Mouse (Mus musculus) embryo, embryonic 11 days (tissue): ENCODE measurements around the gene Akr1b8.
"Not testable (repeated sequence)": the region's sequence is repeated elsewhere in the genome, so short reads cannot be mapped to it uniquely, and the experiment has no call there.

Source experiments
- DNase-seq: peaks from one replicate; pipeline ENCODE4 v3.0.0-alpha.2; 2015

The Akr1b8 gene

DNA sequence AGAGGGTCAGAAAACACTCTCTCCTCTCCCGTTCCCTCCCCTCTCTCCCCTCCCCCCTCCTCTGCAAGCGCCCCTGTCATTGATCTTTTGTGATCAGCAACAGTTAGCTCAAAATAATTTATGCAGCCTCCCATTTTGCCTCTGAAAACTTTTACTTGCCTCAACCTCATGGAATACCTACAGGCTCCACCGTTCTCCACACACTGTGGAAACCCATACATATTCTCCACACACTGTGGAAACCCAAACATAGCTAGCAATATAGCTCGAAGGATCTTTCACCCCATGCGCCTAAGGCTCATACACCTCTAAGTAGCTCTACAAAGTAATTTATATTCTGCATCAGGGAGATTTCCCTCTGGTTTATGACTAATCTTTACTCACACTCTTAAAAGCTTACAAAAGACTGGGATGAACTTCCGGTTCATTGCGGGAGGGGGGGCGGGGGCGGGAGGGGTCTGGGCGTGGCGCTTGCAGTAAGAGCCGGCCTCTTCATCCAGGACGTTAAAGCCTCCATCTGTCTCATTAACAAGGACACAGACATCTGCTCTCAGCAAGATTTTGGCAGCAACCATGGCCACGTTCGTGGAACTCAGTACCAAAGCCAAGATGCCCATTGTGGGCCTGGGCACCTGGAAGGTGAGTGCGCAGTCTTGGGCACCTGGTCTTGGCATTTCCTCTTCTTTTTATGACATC is at the start of gene Akr1b8:
Gene Akr1b8, plus strand, starts transcription at position 462 of the 696 bp plus-strand sequence.
- peak; percentile 40 for DNase-seq

DNA sequence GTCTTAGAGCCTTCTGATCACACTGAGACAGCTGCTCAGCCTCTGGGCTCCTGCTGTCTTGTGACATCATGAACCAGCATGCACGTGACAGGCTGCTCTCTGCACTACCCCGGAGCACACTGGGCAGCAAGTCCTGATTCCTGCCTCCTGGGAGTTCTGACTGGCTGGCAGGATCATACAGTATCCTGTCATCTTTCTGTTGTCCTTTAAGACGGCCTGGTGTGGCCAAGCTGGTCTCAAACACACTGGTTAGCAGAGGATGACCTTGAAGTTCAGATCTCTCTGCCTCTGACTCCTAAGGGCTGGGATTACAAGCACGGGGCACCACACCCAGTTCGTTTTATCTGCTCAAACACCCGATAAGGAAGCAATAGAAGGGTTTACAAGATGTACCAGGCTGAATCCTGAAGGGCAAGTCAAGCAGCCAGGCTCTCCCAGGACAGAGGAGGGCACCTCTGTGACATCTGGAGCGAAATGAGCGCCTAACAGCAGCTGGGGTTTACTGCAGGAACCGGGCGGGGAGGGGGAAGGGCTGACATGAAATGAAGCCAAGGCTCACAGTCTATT is 49.2 kb upstream of the Akr1b8 start:
- no peak for DNase-seq

DNA sequence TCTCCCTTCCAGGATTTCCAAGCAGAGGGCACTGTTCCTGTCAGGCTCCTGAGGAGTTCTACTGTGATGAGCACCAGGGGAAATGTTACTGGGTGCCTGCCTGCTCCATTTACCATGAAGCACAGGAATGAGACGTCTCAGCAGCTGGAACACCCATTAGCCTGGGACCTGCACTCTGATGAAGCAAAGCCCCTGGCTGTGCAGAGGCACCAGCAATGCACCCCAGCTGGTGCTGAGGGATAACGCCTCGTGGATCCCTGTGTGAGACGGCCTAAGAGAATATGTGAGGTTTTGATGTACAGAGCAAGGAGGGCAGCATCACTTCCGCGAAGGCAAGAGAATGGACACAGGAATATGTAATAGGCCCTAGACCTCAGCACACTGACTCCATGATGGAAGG is 47.1 kb upstream of the Akr1b8 start:
- DNase-seq, result no peak

DNA sequence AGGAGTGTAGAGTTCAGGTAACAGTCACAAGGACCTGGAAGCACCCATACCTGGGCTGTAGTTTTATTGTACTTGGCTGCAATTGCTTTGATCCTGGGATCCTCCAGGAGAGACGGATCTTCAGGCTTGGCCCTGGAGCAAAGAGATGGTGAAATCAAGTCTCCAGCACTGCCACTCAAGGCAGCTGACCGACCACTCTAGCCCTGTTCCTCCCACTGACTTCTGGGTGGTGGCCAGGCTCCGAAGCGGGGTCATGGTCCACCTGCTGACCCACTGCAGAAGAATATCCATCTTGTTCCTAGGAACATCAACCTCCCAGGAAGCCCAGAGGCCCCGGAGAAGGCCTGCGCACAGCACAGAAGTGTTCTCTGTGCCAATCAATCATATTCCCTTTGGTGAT is 44.4 kb upstream of the Akr1b8 start:
- no peak for DNase-seq

DNA sequence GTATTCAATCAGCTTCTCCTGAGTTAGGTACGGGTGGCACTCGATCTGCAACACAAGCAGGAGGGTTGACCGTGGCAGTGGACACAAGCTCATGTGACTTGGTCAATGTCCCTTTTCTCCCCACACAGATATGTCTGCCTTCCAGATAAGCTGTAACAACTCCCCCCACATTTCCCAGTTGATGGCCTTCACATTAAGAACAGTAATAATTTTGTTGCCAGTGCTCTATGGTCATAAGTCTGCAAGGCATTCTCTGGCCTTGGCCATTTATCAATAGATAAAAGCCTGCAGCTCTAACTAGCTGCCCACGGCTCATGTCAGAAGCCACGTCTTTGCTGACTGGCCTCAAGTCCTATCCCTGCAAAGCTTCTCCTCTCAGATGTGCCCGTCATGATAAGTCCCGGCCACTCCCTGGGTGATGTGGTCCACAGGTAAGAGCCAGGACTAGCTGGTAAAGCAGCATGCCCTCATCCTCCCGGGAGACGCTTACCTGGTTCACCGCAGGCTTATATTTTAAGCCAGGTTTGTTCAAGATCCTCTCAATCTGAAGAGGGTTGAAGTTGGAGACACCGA is 43.8 kb upstream of the Akr1b8 start:
- no peak for DNase-seq

DNA sequence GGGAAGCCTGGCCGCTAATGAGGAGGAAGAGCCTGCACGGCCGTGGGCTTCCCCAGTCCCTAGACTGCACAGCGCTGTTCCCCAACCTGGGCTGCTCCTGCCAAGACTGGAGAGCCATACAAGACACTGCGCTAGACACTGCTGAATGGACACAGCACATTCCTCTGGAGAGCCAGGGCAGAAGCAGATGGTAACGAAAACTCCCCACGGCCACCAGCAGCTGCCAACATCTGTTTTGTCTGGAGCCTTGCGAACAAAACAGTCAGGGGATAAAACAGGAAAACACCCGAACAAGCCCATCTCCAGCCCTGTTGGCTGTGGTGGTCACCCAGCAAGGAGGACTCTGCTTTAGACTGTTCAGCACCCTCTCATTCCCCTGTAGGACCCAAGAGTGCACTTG is 40.5 kb upstream of the Akr1b8 start:
- DNase-seq, result no peak

DNA sequence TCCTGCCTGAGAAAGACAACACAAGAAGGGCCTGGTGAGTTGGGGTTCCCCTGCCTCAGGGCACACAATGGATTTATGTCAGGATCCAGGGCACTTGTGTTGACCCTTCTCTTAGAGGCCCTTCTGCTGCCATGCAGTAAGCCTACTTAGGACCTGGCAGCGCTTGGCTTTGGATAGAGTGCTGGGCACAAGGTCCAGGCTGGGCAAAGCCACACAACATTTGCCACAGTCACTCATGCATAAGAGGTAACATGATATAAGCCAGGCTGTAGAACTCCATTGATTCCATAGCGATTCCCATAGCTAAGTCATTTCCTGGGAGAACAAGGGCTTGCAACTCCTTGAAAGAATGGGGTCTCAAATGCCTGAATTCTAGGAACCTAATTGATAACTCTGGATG is 40.0 kb upstream of the Akr1b8 start:
- DNase-seq, result no peak

DNA sequence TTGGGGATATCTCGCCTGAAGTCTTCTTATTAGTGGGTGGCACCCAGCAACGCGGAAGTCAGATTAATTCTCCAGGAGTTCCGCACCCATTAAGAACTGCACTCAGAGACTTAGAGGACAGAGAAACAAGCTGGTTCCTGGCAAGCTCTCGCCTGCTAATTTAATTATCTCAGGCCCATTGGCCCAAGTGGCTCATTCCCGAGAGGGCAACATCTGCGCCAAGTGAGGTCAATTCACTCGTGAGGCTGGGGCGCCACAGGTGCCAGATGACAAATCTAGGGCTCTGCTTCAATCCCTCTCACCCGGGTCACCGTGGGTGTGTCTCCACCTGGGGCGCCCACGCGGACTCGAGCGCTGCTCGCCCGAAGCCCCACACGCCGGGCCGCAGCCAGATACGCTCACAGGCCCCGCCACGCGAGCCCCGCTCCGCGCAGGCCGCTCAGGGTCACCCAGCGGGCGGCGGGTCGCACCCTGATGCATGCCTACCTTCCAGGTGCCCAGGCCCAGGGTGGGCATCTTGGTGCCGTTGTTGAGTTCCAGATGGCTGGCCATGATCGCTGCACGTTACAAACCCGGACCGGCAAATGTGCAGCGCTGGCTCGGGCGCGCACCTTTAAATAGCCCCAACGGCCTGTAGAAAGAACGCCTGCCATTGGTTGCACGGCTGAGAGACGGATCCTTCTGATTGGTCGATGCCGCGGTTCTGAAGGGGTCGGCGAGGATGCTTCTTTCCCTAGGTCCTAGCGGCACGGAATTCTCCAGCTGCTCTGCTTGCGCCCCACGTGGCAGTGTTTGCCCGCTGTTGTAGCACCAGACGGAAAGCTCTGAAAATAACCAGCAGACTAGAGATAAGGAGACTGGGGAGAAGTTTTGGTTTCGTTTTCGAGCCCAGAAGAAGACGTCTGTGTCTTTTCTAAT is 36.8 kb upstream of the Akr1b8 start, which contains the start of gene Akr1b3:
Gene Akr1b3, minus strand, starts transcription at position 625 of the 918 bp plus-strand sequence.
- peak; percentile 97 for DNase-seq

DNA sequence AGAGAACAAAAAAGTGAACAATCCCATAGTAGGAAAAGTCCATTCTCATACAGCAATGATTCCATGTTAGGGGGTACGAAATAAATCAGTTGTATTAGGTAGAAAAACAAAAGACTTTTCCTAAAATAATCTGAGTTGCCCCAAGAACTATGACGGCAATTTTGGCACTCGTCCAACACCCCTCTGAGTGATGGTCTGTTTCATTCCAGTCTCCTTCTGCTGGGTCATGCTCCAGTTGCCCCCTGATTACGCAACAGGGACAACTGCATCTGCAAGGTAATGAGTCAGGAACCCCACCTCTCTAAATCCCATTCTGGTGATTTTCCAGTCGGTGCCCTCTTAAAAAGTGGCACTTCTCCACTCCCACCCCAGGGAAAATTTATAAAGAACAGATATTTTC is 35.7 kb upstream of the Akr1b8 start:
- DNase-seq, result peak; percentile 8

DNA sequence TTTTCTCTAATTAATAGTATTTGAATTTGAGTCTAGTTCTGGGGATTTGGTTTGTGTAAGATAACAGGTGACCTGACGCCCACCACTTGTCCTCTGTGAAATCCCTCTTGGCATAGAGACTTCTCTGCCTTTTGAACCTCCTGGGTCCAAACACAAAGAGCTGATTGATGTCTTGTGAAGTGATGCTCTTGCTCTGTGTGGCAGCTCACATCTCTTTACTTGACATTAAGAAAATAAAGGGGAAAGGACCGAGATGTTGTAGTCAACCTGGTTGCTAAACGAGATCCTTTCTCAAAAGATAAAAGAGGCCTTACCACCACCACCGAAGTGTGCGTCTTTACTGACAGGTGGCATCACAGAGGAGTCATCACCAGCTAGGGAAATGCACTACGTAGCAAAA is 35.3 kb upstream of the Akr1b8 start:
- no peak for DNase-seq

DNA sequence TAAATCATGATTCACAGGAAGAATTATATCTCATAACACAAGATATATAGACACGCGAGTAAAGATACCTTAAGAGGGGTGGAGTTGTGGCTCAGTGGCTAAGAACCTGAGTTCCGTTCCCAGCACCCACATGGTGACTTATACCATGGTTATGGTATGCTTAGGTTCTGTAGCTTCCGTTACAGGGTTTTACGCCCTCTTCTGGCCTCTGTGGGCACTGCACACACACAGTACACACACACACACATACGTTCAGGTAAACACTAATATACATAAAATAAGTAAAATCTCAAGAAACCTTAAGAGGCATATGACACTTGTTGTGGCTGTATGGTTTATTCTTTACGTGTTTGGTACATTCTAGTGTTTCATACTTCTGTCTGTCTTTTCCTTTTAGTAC is 31.8 kb upstream of the Akr1b8 start:
- DNase-seq, result no peak

DNA sequence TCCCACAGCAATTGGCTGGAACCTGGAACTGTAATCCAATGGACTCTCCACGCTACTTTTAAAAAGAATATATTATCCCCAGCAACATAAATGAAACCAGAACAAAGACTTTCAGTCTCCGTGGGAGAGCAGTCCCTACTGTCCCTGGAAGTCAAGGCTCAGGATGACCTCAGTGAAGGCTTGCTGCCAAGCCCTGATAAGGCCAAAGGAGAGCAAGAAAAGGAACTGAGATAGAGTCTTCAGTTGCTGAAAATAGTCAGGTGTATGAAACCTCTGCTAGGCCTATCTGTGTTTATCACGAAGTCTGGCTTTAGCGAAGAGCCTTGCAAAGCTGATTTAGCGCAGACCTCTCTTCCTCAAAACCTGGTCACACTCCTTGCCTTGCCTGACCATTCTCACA is 22.5 kb upstream of the Akr1b8 start:
- DNase-seq, result no peak

DNA sequence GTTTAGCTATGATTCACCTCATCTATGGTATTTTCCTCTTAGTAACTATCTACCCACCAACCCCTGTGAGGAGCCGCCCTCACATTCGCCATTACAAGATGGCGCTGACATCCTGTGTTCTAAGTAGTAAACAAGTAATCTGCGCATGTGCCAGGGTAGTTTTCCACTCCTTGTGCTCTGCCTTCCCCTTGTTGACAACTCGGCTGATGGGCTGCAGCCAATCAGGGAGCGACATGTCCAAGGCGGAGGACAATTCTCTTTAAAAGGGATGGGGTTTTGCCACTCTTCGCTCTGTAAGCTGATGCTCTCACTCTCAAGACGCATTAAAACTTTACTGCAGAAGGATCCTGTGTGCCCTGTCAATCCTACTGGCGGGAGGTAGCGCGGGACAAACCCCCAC is 22.1 kb upstream of the Akr1b8 start:
- not testable (repeated sequence) for DNase-seq

DNA sequence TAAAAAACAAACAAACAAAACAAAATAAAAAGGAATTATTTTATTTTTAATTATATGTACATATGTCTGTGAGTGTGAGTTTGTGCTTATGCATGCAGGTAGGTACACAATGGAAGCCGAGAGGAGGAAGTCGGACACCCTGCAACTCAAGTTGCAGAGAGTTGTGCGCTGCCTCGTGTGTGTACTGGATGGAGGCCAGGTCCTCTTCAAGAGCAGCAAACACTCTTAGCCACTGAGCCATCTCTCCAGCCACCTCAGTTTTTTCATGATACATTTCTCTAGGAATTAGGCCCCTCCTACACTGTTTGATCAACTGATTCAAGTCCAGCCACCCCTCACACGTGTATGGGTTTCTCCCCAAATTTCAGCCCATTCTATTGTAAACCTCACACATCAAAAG is 19.2 kb upstream of the Akr1b8 start:
- no peak for DNase-seq

DNA sequence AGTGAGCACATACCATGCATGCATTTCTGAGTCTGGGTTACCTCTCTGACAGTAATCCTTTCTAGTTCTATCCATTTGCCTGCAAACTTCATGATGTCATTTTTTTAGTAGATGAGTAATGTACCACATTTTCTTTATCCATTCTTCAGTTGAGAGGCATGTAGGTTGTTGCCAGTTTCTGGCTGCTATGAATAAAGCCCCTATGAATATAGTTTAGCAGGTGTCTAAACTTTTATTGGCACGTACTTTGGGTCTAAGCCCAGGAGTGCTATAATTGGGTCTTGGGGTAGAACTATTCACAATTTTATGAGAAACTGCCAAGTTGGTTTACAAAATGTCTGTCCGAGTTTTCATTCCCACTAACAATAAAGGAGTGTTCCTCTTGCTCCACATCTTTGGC is 16.1 kb upstream of the Akr1b8 start:
- no peak for DNase-seq

DNA sequence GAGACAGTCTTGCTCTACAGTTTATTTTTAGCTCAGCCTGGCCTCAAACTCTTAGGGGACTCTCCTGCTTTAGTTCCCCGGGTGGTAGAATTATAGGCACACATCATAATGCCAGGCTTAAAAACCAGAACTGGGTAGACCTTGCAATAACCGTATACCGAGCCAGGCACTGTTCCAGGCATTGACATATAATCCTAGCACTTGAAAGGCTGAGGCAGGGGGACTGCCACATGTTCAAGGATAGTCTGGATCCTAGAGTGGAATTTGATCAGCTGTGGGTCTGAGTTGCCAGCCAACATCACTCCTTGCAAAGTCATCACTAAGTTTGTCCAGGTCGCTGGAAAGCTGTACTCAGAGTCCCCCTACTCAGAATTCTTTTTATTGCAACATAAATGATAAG is 11.9 kb upstream of the Akr1b8 start:
- no peak for DNase-seq

DNA sequence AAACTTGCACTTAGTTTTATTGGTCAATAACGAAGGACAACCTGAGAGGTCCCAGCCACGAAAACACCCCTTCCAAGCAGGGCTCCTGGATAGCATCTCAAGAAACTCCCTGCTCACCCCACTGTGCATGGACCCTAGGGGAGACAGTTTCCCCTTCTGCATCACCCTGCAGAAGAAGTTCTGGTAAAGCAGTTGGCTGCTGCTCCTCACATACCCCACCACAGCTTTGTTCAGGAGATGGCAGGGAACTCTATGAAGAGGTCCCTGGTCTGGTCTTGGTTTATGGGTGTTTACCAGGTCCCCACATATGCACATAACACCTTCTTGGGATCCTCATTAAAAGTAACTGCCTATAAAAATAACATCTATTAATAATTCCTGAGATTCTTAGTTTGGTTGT is 11.4 kb upstream of the Akr1b8 start:
- no peak for DNase-seq

DNA sequence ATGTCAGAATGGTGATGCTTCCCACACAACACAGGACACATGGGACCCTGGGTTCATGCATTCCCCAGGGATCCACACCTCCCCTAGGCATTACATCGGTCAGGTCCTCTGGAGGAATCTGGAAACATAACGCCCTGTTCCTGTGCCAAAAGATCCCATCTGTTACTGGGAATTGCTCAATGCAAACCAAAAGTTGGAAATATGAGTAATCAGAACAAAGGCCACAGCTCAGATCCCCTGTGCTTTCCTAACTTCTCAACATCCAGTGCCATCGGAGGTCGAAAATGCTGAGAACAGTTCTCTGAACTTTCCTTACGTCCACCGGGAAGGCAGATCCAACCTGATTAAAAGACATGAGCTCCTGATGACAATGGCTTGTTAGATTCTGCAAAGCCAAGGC is 10.5 kb upstream of the Akr1b8 start:
- DNase-seq, result no peak

DNA sequence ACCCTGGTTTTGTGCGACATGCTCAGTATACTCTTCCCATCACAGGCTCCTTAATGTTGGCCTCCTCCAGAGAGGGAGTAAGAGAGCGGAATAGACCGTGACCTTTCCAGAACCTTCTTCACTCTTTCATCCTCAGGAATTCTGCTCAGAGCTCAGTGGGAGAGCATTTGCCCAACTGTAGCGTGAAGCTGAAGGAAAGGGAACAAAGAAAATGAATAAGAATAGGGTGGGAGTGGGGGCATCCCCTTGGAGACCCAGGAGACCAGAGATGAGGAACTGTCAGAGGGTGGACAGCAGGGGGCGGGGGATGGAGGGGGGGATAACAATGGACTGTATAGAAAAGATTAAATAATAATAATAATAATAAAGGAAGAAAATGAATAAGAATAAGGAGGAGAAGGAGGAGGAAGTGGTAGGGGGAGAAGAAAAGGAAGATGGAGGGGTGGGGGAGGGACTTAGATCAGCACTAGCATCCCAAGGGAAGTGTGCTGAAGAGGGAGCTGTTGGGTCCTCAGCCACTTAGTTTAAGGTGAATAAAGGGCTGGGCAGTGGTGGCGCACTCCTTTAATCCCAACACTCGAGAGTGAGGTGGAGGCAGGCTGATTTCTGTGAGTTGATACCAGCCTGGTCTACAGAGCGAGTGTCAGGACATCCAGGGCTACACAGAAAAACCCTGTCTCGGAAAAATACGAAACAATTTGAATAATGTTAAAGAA is 9.6 kb upstream of the Akr1b8 start:
- DNase-seq, result no peak

DNA sequence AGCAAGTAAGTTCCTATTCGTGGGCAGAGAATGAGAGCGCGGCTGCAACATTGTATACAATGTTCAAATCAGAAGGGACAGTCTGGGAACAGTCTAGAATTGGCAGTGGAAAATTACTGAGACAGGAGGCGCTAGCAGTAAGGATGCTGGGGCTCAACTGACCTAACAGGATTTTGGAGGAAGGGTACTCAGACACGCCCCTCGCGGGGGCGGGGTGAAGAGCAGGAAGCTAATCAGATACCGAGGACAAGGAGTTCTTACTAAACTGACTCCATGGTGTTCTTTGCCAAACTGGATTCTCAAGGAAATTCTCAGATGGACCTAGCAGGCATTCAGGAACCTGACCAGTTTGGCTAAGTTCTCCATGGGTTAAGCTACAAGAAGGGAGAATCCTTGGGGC is 9.0 kb upstream of the Akr1b8 start:
- DNase-seq, result peak; percentile 63

DNA sequence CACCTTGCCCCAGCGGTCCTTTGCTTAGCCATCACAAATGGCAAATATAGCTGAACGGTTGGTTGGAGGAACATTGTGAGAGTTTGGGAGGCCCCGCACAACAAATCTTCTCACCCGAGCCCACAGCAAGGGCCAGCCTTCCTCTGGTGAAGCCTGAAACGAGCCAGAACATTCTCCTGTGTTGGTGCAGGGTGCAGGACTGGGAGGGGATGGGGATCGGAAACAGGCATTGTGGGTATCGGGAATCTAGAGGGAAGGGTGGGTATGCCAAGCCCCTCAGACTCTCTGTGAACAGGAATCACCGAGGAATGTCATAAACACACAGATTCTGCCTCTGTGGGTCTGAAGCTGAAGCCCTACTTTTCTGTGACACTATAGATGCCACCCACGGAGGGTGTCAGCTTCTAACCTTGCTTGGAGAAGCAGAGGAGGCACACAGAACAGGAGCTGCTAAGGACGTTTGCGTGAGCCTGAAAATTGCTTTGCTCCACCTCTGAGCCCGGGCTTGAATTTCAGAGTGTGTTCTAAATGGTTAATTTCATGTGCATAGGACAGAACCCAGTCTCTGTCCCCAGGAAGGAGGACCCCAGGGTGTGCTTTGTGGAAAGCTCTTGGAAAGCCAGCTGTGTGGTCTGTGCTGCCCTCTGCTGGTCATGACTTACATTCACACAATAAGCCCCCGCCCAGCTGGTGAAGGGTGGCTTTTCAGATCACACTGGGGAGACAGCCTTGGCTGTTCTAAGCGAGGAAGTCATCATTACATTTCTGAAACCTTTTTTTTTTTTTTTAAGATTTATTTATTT is 7.6 kb upstream of the Akr1b8 start:
- peak; percentile 89 for DNase-seq
